Mouse (Mus musculus): Measurements from ENCODE around the gene Zfp36l2. TPM values are rescaled to one million over a fixed set of nuclear protein-coding genes. Genes with fewer than 3 reads are reported as not detected.

Zfp36l2 gene
- 330 TPM for polyA plus RNA-seq (2014; fragmentation: Illumina TruSeq; extraction: RNeasy Lipid Tissue Mini Kit (QIAGEN cat#74804); ENCODE audit: low read depth, low replicate concordance)

GRCm38 (mm10) chr17:84187727-84188373 is at the start of gene Zfp36l2:
TSS of gene Zfp36l2 (minus strand) at chr17:84187947.

Data from sigmoid colon, adult 10 weeks (tissue).